Mouse (Mus musculus) ES-E14 (cell line): ENCODE results near the gene Cxcr2.

Experiments
- HCFC1 ChIP-seq: IDR thresholded peaks from 2 replicates; pipeline ENCODE4 v1.6.1; 2012; ENCODE audit warnings: low read length, inconsistent platforms, borderline replicate concordance; ENCODE audit not compliant: insufficient read depth
- MAFK ChIP-seq: IDR thresholded peaks from 2 replicates; pipeline ENCODE4 v1.6.1; 2014; ENCODE audit warnings: mild to moderate bottlenecking, low read depth, low read length, inconsistent platforms; ENCODE audit not compliant: insufficient read depth
- ZNF384 ChIP-seq: IDR thresholded peaks from 2 replicates; pipeline ENCODE4 v1.6.1; 2012; ENCODE audit warnings: low read depth, low read length, inconsistent platforms

- TF ChIP-seq ZNF384 = no peak
- TF ChIP-seq MAFK = no peak
- no peak for TF ChIP-seq HCFC1
Measured at GRCm38 (mm10) chr1:74196621-74197419, 43.0 kb downstream of the Cxcr2 start.
